Mouse (Mus musculus): ENCODE results near the gene Wsb1. TPM values are rescaled to one million over a fixed set of nuclear protein-coding genes. Genes with fewer than 3 reads are reported as not detected.

Gene Wsb1
- 132 TPM for polyA plus RNA-seq (2017; shearing (Covaris generic))

DNA sequence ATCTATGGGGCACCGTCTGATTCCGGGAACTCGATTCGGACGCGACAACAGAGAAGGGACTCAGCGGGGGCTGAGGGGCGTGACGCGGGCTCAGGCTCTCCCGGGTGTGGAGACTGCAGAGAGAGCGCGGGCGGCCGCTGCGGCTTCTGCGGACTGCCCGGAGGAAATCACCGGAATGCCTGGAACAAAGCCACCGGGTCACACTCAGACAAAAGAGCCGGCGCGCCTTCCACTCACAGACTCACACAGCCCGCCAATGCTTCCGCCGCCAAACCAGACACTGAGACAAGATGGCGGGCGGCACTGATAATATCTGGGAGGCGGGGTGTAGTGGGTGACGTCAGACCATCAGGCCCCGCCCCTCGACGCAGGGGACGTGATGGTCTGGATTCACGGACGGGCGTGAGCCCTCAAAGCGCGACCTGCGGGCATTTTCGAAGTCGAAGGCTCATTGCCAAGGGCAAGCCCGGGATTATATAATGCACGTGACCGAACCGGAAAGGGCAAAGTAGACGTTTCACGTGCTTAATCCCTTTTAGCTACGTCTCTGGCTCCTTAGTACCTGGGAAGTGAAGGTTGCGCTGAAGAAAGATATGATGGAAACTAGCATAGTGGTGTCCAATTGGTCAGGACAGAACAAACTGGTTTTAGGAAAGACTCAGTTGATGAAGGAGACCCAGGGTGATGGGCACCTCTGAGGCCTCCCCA, at the start of gene Wsb1:
Wsb1 (minus strand) TSS at position 281 of the 708 bp plus-strand sequence.

DNA sequence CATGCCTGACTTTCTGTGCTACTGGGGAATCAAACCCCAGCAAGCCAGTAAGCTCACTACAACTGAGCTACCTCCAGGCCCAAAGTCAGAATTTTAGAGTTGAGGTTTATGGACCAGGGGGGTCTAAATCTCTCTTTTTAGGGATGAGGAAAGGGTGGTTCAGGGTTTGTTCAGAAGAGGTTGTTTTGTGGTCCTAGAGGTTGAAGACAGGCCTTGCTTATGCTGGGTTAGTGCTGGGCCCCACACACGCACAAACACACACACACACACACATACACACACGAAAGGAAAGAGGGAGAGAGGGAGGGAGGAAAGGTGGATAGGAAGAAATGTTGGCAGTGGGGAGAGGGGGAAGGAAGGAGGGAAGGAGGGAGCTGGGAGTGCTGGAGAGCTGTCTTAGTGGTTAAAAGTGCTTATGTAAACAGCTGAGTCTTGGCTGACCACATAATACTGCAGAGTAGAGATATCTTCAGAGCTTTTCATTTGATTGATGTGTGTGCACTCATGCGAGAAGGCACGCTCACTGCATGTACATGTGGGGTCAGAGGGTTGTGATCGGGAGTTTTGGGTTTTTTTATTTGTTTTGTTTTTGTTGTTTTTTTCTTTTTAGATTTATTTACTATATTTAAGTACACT, 42.5 kb upstream of the Wsb1 start, which contains the start of gene Gm9964:
Gm9964 (minus strand) TSS at position 51 of the 636 bp plus-strand sequence.

Other genes starting within 250 kb of the Wsb1 start
- gene Ksr1, start 108.3 kb downstream of the Wsb1 start, polyA plus RNA-seq (2017; shearing (Covaris generic)), result 2.5 TPM
- not detected for gene Gm9964, start 42.2 kb upstream of the Wsb1 start, polyA plus RNA-seq (2017; shearing (Covaris generic))
- gene Nf1, start 85.0 kb upstream of the Wsb1 start, polyA plus RNA-seq (2017; shearing (Covaris generic)), result 1.1 TPM
- gene Omg, start 249.4 kb upstream of the Wsb1 start, polyA plus RNA-seq (2017; shearing (Covaris generic)), result not detected

All from activated CD4-positive, CD25-positive, alpha-beta regulatory T cell, adult 9 weeks (primary cell).